Mouse (Mus musculus) splenic B cell, adult 2 months (primary cell): ENCODE data around the gene Krt81.

ENCODE experiments used
- DNase-seq: peaks from one replicate; pipeline ENCODE4 v3.0.0-alpha.2; 2011; ENCODE audit warnings: low read depth, low spot score
- H3K27me3 ChIP-seq: 2 replicates; pipeline ENCODE4 v1.6.1; 2012; ENCODE audit warnings: mild to moderate bottlenecking, low read length, moderate library complexity, mixed read lengths; ENCODE audit not compliant: control insufficient read depth, poor library complexity, insufficient read depth, severe bottlenecking
- H3K36me3 ChIP-seq: 2 replicates; pipeline ENCODE4 v1.6.1; 2012; ENCODE audit warnings: mild to moderate bottlenecking, low read length, moderate library complexity, mixed read lengths; ENCODE audit not compliant: control insufficient read depth, poor library complexity, insufficient read depth, severe bottlenecking

The Krt81 gene

GRCm38 (mm10) chr15:101463651-101464050 is at the start of gene Krt81:
TSS of gene Krt81 (minus strand) at chr15:101463751.
- no peaks in the 10 kb centered on the region for H3K27me3 ChIP-seq
- H3K36me3 ChIP-seq, result no peaks in the 10 kb centered on the region
- DNase-seq, result no peak

GRCm38 (mm10) chr15:101508247-101508646 is 44.7 kb upstream of the Krt81 start:
- no peak for DNase-seq
- H3K27me3 ChIP-seq, result no peaks in the 10 kb centered on the region

GRCm38 (mm10) chr15:101506896-101507758 is 43.6 kb upstream of the Krt81 start:
- Histone ChIP-seq H3K36me3 (no peaks in the 10 kb centered on the region), H3K27me3 (no peaks in the 10 kb centered on the region)
- DNase-seq, result no peak

More at GRCm38 (mm10) chr15:101508247-101508646, 44.7 kb upstream of the Krt81 start:
- H3K36me3 ChIP-seq, result no peaks in the 10 kb centered on the region

- no peaks in the 10 kb centered on the region for H3K36me3 ChIP-seq
- H3K27me3 ChIP-seq, result no peaks in the 10 kb centered on the region
- no peak for DNase-seq
Measured at GRCm38 (mm10) chr15:101497181-101497580, 33.6 kb upstream of the Krt81 start.

- H3K27me3 ChIP-seq, result no peaks in the 10 kb centered on the region
- no peaks in the 10 kb centered on the region for H3K36me3 ChIP-seq
- no peak for DNase-seq
Measured at GRCm38 (mm10) chr15:101495266-101495665, 31.7 kb upstream of the Krt81 start.

- DNase-seq, result no peak
- H3K27me3 ChIP-seq, result no peaks in the 10 kb centered on the region
- no peaks in the 10 kb centered on the region for H3K36me3 ChIP-seq
Measured at GRCm38 (mm10) chr15:101494203-101494602, 30.7 kb upstream of the Krt81 start.

GRCm38 (mm10) chr15:101493713-101494112 is 30.2 kb upstream of the Krt81 start:
- H3K36me3 ChIP-seq, result no peaks in the 10 kb centered on the region
- no peaks in the 10 kb centered on the region for H3K27me3 ChIP-seq
- DNase-seq, result no peak

GRCm38 (mm10) chr15:101492718-101493117 is 29.2 kb upstream of the Krt81 start:
- Histone ChIP-seq H3K27me3 (no peaks in the 10 kb centered on the region), H3K36me3 (no peaks in the 10 kb centered on the region)
- no peak for DNase-seq

- Histone ChIP-seq H3K27me3 (no peaks in the 10 kb centered on the region), H3K36me3 (no peaks in the 10 kb centered on the region)
- no peak for DNase-seq
Measured at GRCm38 (mm10) chr15:101491431-101491830, 27.9 kb upstream of the Krt81 start, which contains the start of gene Krt83. TSS of gene Krt83 (minus strand) at chr15:101491512.

- Histone ChIP-seq H3K36me3 (no peaks in the 10 kb centered on the region), H3K27me3 (no peaks in the 10 kb centered on the region)
- DNase-seq, result no peak
Measured at GRCm38 (mm10) chr15:101485911-101486635, 22.5 kb upstream of the Krt81 start.

GRCm38 (mm10) chr15:101484939-101485338 is 21.4 kb upstream of the Krt81 start:
- Histone ChIP-seq H3K36me3 (no peaks in the 10 kb centered on the region), H3K27me3 (no peaks in the 10 kb centered on the region)
- no peak for DNase-seq

GRCm38 (mm10) chr15:101483646-101484045 is 20.1 kb upstream of the Krt81 start:
- no peaks in the 10 kb centered on the region for H3K36me3 ChIP-seq
- DNase-seq, result no peak
- H3K27me3 ChIP-seq, result no peaks in the 10 kb centered on the region

GRCm38 (mm10) chr15:101482056-101482455 is 18.5 kb upstream of the Krt81 start:
- Histone ChIP-seq H3K36me3 (no peaks in the 10 kb centered on the region), H3K27me3 (no peaks in the 10 kb centered on the region)
- DNase-seq, result no peak

- no peak for DNase-seq
- Histone ChIP-seq H3K36me3 (no peaks in the 10 kb centered on the region), H3K27me3 (no peaks in the 10 kb centered on the region)
Measured at GRCm38 (mm10) chr15:101479666-101480060, 16.1 kb upstream of the Krt81 start.

- peak; percentile 13 for DNase-seq
Measured at GRCm38 (mm10) chr15:101479007-101479665, 15.6 kb upstream of the Krt81 start.

More at GRCm38 (mm10) chr15:101479007-101479665, 15.6 kb upstream of the Krt81 start:
- Histone ChIP-seq H3K36me3 (no peaks in the 10 kb centered on the region), H3K27me3 (no peaks in the 10 kb centered on the region)
